Mouse (Mus musculus): ENCODE results near the gene Frmd5.
"Not testable (repeated sequence)": the region's sequence is repeated elsewhere in the genome, so short reads cannot be mapped to it uniquely, and the experiment has no call there.

Frmd5 gene

GRCm38 (mm10) chr2:121806959-121807653, at the start of gene Frmd5:
TSS of gene Frmd5 (minus strand) at chr2:121807087.
- peak; percentile 88 for DNase-seq (ENCODE audit: low spot score)

GRCm38 (mm10) chr2:121853974-121854373, 47.1 kb upstream of the Frmd5 start:
- DNase-seq (ENCODE audit: low spot score): no peak

GRCm38 (mm10) chr2:121852045-121852444, 45.2 kb upstream of the Frmd5 start:
- DNase-seq (ENCODE audit: low spot score): no peak

DNA sequence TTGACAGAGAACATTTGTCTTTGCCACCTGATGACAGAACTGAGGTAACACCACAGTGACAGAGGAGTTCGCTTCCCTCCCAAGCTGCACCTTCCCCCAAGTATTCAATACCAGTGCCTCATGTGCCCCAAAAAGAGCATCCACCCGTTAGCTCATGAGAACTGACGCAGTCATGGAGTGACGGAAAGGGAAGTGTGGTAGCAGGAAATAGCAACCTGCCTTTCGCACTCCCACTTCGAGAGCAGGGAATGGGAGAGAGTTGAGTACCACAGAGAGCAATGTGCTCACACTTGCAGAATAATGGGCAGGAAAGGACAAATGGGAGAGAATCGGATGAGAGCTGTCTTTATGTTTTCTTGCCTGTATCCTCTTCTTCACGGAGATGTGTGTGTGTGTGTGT, 39.2 kb upstream of the Frmd5 start:
- DNase-seq (ENCODE audit: low spot score): no peak

- DNase-seq (ENCODE audit: low spot score): no peak
Observed at GRCm38 (mm10) chr2:121842249-121842648, 35.4 kb upstream of the Frmd5 start.

GRCm38 (mm10) chr2:121841453-121841852, 34.6 kb upstream of the Frmd5 start:
- no peak for DNase-seq (ENCODE audit: low spot score)

GRCm38 (mm10) chr2:121834926-121835325, 28.0 kb upstream of the Frmd5 start:
- DNase-seq (ENCODE audit: low spot score): no peak

DNA sequence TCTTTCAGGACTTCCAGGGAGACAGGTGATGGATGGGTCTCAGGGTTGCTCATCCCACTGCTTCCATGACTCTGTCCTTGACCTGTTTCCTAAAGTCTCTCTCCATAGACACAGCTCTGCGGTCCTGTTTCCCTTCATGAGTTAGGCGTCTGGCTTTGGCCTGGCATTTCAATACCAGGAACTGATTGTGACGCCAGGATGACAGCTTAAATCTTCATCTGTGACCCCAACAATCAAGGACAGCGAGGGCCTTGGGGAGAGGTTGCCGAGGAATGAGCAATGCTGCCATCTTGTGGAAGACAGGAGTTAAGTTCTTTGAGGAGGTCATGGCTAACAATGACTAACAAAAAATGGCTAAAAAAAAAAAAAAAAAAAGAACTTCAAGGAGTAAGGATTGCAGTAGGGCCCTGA, 25.6 kb upstream of the Frmd5 start:
- peak; percentile 29 for DNase-seq (ENCODE audit: low spot score)

GRCm38 (mm10) chr2:121828411-121828810, 21.5 kb upstream of the Frmd5 start:
- DNase-seq (ENCODE audit: low spot score): no peak

DNA sequence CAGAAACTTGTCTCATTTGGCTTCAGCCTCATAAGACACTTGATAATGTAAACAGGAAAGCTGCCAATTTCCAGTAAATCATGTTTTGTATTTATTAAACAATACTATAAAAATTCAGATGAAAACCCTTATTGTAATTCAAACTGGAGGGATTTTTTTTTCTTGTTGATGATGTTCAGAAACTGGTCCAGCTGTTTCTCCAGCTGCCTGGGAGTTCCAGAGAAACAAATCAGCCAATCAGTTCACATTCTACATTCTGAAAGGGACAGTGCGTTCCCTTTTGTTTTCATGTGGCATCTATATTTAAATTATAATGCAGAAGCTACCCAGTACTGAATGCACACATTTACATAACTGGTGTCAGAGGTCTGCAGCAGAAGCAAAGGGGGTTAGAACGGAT, 19.3 kb upstream of the Frmd5 start:
- DNase-seq (ENCODE audit: low spot score): no peak

DNA sequence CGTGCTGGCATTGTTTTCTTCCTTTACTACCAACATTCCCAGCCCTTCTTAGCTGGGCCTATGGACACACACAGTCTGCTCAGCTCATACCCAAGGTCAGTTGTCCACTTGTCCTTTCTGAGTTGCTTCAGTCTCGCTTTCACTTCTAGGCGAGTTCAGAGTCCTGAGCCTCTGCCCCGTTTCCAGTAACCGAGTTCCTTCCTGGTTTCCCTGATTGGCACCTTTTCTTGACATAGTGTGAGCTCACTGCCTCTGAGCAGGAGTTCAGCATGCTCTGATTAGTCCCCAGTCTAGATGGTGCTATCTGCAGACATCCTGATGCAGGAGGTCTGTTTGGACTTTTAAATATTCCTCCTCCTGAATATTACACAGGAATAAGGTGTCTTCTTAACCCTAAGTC, 17.8 kb upstream of the Frmd5 start:
- DNase-seq (ENCODE audit: low spot score): no peak

- no peak for DNase-seq (ENCODE audit: low spot score)
Observed at GRCm38 (mm10) chr2:121821787-121822186, 14.9 kb upstream of the Frmd5 start.

DNA sequence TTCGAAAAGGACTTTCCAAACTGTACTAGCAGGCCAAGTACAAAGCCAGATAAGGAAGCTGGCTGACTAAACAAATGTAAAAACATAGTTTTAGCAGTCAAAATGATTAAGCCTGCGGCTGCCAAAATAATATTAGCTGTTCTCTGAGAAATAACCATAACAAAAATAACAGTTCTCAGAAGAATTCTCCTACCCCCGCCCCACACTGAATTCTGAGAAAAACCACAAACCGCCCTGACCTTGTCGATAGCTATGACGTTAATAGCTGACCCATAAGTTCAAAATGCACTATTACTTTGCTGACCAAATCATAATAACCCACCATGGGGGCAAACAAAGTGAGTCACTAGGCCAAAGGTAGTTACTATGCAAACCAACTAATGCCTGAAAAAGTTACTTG, 4.0 kb upstream of the Frmd5 start:
- not testable (repeated sequence) for DNase-seq (ENCODE audit: low spot score)

DNA sequence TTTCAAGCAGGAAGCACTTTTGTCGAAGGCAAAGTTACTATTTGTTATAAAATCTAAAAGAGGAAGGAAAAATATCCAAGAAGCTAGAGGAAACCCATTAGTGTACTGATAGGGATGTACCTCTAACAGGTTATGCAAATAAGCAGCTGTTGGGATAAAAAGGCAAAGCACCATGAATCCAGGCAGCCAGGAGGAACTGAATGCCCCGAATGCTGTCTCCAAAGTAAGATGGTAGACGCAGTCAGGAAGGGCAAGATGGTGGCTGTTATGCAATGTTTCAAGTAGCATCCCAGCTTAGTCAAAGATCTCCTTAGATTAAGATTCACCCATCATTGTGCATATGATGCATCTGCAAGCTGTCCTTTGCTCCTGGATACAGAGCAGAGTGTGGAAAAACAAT, 2.2 kb upstream of the Frmd5 start:
- DNase-seq (ENCODE audit: low spot score): no peak

GRCm38 (mm10) chr2:121806171-121806943, 530 bp downstream of the Frmd5 start:
- DNase-seq (ENCODE audit: low spot score): no peak

DNA sequence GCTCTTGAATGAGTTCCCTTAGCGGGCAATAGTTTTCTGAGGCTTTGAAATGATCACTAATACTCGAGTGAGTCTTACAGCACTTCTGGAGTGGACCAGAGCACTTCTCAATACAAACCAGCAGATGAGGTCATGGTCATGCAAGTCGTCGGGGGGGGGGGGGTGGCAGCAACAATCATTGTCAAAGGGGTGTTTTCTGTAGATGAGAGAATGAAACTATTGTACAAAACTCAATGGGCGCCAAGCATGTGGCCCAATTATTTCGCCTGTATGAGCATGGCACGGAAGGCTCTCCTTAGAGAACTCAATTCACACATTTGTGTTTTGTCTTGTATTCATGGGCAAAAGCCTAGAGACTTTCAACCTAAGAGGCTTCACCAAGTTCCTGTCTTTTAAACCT, 7.8 kb downstream of the Frmd5 start:
- no peak for DNase-seq (ENCODE audit: low spot score)

DNA sequence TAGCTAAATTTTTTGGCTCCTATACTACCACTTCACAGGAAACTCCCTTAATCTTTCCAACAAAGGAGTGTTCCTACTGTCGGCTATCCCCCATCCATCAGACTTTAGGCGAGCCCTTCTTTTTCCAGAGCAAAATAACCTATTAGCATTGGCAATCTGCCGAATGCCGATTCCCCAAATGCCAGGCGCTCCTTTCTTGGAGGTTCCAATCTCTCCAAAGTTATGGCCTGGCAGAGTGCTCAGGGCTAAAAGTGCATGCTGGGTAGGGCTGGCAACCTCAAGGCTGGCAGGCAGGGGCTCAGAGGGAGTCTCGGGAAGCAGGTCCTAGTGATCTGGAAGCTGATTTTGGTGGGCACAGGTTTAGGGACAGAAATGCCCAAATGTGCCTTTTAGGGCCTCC, 10.9 kb downstream of the Frmd5 start:
- no peak for DNase-seq (ENCODE audit: low spot score)

DNA sequence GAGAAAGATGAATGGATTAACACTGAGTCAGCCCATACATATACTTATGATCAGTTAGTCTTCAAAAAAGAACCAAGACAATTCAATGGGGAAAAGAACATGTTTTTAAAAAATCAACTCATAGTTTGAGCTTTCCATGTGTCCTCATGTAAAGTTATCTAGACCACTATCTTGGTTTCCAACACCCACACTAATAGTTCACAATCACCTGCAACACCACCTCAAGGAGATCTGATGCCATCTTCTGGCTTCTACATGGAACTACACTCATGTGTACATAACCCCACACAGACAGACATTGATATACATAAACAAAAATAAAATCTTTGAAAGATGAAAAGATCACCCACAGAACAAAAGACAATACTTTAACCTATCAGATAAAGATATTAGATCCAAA, 17.1 kb downstream of the Frmd5 start:
- no peak for DNase-seq (ENCODE audit: low spot score)

DNA sequence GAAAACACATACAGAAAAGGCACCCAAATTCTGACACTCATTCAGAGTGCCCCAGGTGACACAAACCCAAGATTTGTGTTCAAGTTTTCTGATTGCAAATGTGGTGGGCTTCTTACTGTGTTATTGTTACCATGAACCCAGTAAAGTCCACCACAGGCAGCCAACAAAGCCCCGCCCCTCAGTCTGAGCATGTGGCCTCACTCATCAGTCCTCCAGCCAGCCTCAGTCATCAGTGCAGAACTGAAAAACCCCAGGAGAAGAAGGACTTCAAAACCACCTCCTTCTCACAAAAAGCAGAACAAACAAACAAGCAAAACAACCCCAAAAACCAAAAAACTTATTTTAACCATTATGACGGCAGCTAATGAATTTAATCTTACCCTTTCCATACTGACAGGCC, 18.5 kb downstream of the Frmd5 start:
- no peak for DNase-seq (ENCODE audit: low spot score)

- DNase-seq (ENCODE audit: low spot score): no peak
Observed at GRCm38 (mm10) chr2:121787767-121788166, 19.1 kb downstream of the Frmd5 start.

DNA sequence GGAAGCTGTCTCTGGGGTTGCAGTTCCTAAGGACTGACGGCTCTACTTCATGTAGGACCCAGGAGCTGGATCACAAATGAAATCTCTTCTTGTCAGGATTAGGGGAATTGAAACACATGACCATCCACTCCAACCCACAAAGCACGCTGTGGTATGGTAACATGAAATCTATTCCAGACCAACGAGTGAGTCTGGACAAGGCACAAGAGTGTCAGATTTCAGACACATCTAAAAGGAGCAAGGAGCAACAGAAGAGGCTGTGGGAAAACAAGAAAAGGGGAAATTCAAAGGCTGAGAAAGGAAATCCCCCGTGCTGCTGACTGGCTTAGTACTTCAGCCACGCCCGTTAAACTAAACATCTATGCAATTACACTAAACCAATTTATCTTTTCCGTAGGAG, 19.6 kb downstream of the Frmd5 start:
- no peak for DNase-seq (ENCODE audit: low spot score)

DNA sequence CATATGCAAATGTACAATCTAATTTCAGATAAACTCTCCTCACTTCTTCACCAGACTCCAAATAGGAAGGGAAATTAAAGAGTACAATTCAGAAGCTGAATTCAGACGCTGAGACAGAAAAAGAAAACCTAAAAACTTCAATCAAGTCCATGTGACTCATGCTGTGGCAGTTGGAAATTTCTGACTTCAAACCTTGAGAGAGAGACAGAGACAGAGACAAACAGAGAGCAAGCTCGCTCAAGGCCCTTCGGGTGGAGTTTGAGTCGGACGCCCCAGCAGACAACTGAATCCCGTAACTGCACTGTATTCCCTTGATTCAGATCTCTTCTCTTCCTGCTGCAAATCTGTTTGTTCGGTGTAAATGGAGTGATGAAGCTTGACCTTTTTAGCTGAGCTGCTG, 30.7 kb downstream of the Frmd5 start:
- DNase-seq (ENCODE audit: low spot score): no peak

DNA sequence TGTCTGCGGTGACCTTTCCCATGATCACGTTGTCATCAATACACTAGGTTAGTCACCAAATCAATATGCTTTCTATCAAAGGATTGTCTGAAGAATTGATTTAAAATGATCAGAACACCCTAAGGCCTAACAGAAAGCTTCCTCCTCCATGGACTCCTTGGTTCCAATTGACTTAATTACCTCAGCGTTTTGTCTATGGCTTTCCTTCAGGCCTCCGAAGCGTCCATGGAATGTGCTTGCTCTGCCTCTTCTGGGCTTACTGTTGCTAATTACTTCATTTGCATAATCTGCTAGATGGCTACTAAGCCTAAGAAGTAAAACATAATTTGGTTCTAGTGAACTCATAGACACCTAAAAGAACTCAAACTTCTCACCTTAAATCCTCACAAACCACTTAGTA, 42.0 kb downstream of the Frmd5 start:
- DNase-seq (ENCODE audit: low spot score): no peak

DNA sequence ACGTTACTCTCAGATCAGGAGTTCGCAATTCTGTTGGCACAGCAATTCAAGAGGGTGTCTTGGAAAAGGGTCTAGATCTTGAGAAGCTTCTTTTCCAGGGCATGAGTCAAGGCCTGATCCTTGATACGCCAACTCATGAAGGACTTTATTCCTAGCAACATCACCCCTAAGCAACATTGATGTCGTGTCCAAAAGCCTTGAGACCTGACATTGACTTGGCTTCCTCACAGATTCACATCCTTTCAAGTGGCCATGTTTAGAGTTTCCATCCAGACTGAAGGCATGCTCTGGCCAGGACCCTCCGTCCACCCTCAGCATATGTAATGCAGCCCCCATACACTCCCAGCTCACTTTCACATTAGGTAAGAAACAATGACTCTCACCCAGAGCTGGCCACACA, 45.0 kb downstream of the Frmd5 start:
- no peak for DNase-seq (ENCODE audit: low spot score)

Data from urinary bladder, postnatal 14 days (tissue).